In the genomic region with DNA sequence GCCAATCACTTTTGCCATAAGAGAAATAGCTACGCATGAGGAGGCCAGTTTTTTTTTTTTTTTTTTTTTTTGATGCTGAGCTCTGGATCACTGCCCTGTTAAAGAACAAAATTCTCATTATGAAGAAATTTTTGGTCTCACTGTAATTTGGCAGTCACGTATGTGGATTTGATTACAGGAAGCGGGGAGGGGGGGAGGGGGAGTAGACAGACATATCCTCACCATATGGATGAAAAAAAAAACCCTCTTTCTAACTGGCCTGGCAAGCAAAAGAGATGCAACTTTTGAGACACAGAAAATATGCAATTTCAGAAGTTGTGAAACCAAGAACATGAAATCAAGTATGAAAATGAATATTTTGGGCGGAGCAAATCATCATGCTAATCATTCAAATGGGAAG, we compare ENCODE assay signal across 27 mouse cellular contexts.
DNase-seq lines count a peak whose midpoint lies in the region; ATAC-seq and TF ChIP-seq lines count a peak whose summit lies in the region.
"Had no signal": no experiment of that assay in that cellular context is flagged by ENCODE, and none has a peak within 500 bp of the region (broad histone marks: within the 10 kb centered on the region; RNA-seq: fewer than 3 reads in every experiment).

No protein-coding gene starts in this region.

- no peak overlapping the region for H3K27ac ChIP-seq in forebrain, embryonic 14.5 days (ENCODE audit: low read depth, low read length)
- H3K27ac ChIP-seq in forebrain, embryonic 10.5 days = no peak overlapping the region
- no peak overlapping the region for H3K27ac ChIP-seq in lung, embryonic 14.5 days (ENCODE audit: low read depth)
- H3K27ac ChIP-seq: embryonic facial prominence, embryonic 13.5 days; heart, adult 2 months; heart, embryonic 10.5 days; heart, embryonic 13.5 days; hindbrain, embryonic 14.5 days; hindbrain, postnatal 0 days had no signal

- no peaks in the 10 kb centered on the region for H3K4me1 ChIP-seq in forebrain, embryonic 14.5 days (ENCODE audit: control insufficient read depth, insufficient read depth, low read length)
- H3K4me1 ChIP-seq in forebrain, embryonic 10.5 days = no peaks in the 10 kb centered on the region
- no peaks in the 10 kb centered on the region for H3K4me1 ChIP-seq in lung, embryonic 14.5 days (ENCODE audit: insufficient read depth)
- H3K4me1 ChIP-seq: embryonic facial prominence, embryonic 13.5 days; heart, embryonic 10.5 days; heart, embryonic 13.5 days had no signal

- H3K36me3 ChIP-seq in forebrain, embryonic 14.5 days (ENCODE audit: control insufficient read depth, insufficient read depth, low read length) = no peaks in the 10 kb centered on the region
- H3K36me3 ChIP-seq in forebrain, embryonic 10.5 days (replicated peaks) = no peaks in the 10 kb centered on the region
- H3K36me3 ChIP-seq in lung, embryonic 14.5 days (ENCODE audit: insufficient read depth) = no peaks in the 10 kb centered on the region
- H3K36me3 ChIP-seq: embryonic facial prominence, embryonic 13.5 days; G1E; heart, embryonic 10.5 days; heart, embryonic 13.5 days had no signal

- DNase-seq in forebrain, embryonic 14.5 days (ENCODE audit: low spot score) = peak; percentile 50
- no peak for DNase-seq in forebrain, embryonic 10.5 days (ENCODE audit: extremely low spot score, low spot score)
- peak; percentile 4 for DNase-seq in lung, embryonic 14.5 days
- no peak for DNase-seq in lung, postnatal 25 days (ENCODE audit: low spot score)
- peak; percentile 25 for DNase-seq in brain, adult 2 months (ENCODE audit: low read depth, low spot score)
- DNase-seq in brain, embryonic 18.5 days (ENCODE audit: low read depth, low spot score) = peak; percentile 47
- no peak for DNase-seq in adrenal gland, adult 2 months
- DNase-seq: adrenal gland, postnatal 14 days; B cell, adult 2 months; cerebellum, adult 11 months; cerebellum, adult 2 months; cerebellum, adult 9-11 months; cerebellum, postnatal 25 days; gastrocnemius, postnatal 10 days; gastrocnemius, postnatal 36 days; heart, adult 2 months; heart, postnatal 14 days; heart, postnatal 4 days had no signal

- ATAC-seq in forebrain, embryonic 14.5 days = peak; percentile 40; the same call in 1 of the 2 replicates
- ATAC-seq in lung, embryonic 14.5 days (ENCODE audit: insufficient read depth) = no peak
- ATAC-seq: hindbrain, postnatal 0 days; inflammation-experienced regulatory T-cells, adult 6 months; intestine, embryonic 16.5 days; Patski had no signal

- WGBS in forebrain, embryonic 14.5 days = 82% methylated on average over 4 of the region's 4 CpGs
- 90% methylated on average over 4 of the region's 4 CpGs for WGBS in forebrain, embryonic 10.5 days
- WGBS in lung, embryonic 14.5 days = 74% methylated on average over 4 of the region's 4 CpGs

- no peak overlapping the region for H3K9ac ChIP-seq in forebrain, embryonic 14.5 days (ENCODE audit: low read length)
- no peak overlapping the region for H3K9ac ChIP-seq in lung, embryonic 14.5 days
- H3K9ac ChIP-seq: embryonic facial prominence, embryonic 13.5 days; heart, embryonic 13.5 days; hindbrain, embryonic 14.5 days had no signal

- TF ChIP-seq CTCF in lung, embryonic 14.5 days (IDR thresholded peaks at IDR 0.05; ENCODE audit: low read depth) = no peak

- no peak overlapping the region for H3K4me3 ChIP-seq in forebrain, embryonic 14.5 days (ENCODE audit: low read depth, low read length)
- no peak overlapping the region for H3K4me3 ChIP-seq in forebrain, embryonic 10.5 days
- H3K4me3 ChIP-seq in lung, embryonic 14.5 days (ENCODE audit: low read depth, low read length) = no peak overlapping the region
- H3K4me3 ChIP-seq: embryonic facial prominence, embryonic 13.5 days; heart, adult 2 months; heart, embryonic 10.5 days; heart, embryonic 13.5 days had no signal

- H3K27me3 ChIP-seq in forebrain, embryonic 14.5 days (replicated peaks; ENCODE audit: control insufficient read depth, insufficient read depth, low read length) = no peaks in the 10 kb centered on the region
- no peaks in the 10 kb centered on the region for H3K27me3 ChIP-seq in forebrain, embryonic 10.5 days (ENCODE audit: poor library complexity, severe bottlenecking)
- no peaks in the 10 kb centered on the region for H3K27me3 ChIP-seq in lung, embryonic 14.5 days (ENCODE audit: insufficient read depth, low read length)
- H3K27me3 ChIP-seq: embryonic facial prominence, embryonic 13.5 days; heart, embryonic 13.5 days; Patski had no signal

- H3K9me3 ChIP-seq in forebrain, embryonic 14.5 days (replicated peaks; ENCODE audit: control insufficient read depth, low read length) = no peaks in the 10 kb centered on the region
- no peaks in the 10 kb centered on the region for H3K9me3 ChIP-seq in forebrain, embryonic 10.5 days
- no peaks in the 10 kb centered on the region for H3K9me3 ChIP-seq in lung, embryonic 14.5 days (ENCODE audit: low read depth, low read length)
- H3K9me3 ChIP-seq: embryonic facial prominence, embryonic 13.5 days; G1E; heart, embryonic 10.5 days; heart, embryonic 13.5 days had no signal

- H3K4me2 ChIP-seq in forebrain, embryonic 14.5 days (ENCODE audit: low read length) = no peak overlapping the region
- H3K4me2 ChIP-seq in lung, embryonic 14.5 days = no peak overlapping the region
- H3K4me2 ChIP-seq: embryonic facial prominence, embryonic 13.5 days; heart, embryonic 13.5 days; hindbrain, embryonic 14.5 days had no signal

Comparison
In these comparisons a context has a peak if more than half of its experiments do, and no peak if none do; other contexts are left out.
1. DNase-seq: peak in forebrain, embryonic 14.5 days (single experiment), lung, embryonic 14.5 days (single experiment), brain, adult 2 months (single experiment) and brain, embryonic 18.5 days (single experiment); none in forebrain, embryonic 10.5 days (single experiment), lung, postnatal 25 days (single experiment) and adrenal gland, adult 2 months (single experiment).